Mouse (Mus musculus) heart, adult 2 months (tissue): ENCODE measurements at regions not wholly inside any gene's neighbourhood (a gene's known extent, or its start where the extent isn't known, plus 50 kb on each side); places are given as distances from the start of the nearest gene placed in this dataset.

Experiments
- EP300 ChIP-seq: fragments of 200-500 bp; IDR thresholded peaks from 2 replicates; pipeline ENCODE4 v1.6.1; 2011; ENCODE audit warnings: low read depth, low read length, control low read depth; ENCODE audit not compliant: insufficient read depth
- POLR2A ChIP-seq: fragments of 200-500 bp; IDR thresholded peaks from 2 replicates; pipeline ENCODE4 v1.6.1; 2011; ENCODE audit warnings: mild to moderate bottlenecking, low read depth, low read length, control low read depth; ENCODE audit not compliant: insufficient read depth

GRCm38 (mm10) chr7:70105024-70105423 lies 261.5 kb downstream of the Nr2f2 start:
- TF ChIP-seq EP300 (no peak), POLR2A (no peak)
